Mouse (Mus musculus) neutrophil, adult 5-6 weeks (primary cell): Measurements from ENCODE around the gene Gm21698. TPM values are rescaled to one million over a fixed set of nuclear protein-coding genes. Genes with fewer than 3 reads are reported as not detected.
"Not testable (repeated sequence)": the region's sequence is repeated elsewhere in the genome, so short reads cannot be mapped to it uniquely, and the experiment has no call there.

ENCODE experiments used
- ATAC-seq: fragments of 151-379, 151-347 bp; 2 replicates; pipeline ENCODE4 v1.8.0; 2017; ENCODE audit warnings: mild to moderate bottlenecking, moderate TSS enrichment; ENCODE audit not compliant: insufficient number of reproducible peaks, poor library complexity, low FRiP score, severe bottlenecking; ENCODE audit errors: extremely low read depth
- total RNA-seq: library from RNA; stranded (forward); fragments of 200-1000 nt; gene quantifications from 2 replicates; pipeline ENCODE4 v1.2.3, GENCODE M21; 2017

Gm21698 gene
- not detected in 2 replicates for total RNA-seq

DNA sequence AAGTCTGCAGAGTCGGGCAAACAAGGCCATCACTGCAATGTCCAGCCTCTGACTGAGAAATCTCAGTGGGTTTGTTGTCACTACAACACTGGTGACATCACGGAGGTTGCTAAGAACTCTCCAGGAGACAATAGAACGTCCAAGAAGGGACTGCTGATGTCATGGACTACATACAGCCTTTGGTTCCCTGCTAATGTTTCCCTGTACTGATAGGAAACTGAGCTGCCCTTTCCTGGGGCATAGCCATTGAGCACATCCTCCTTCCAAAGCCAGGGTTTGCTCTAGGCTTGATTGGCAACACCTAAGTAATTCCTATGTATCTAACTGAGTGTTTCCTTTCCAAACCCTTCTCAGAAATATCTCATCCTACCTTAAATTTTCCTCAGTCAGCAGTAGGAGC is at the start of gene Gm21698:
TSS of gene Gm21698 (minus strand) at position 101 of the 400 bp plus-strand sequence.
- not testable (repeated sequence) for ATAC-seq

DNA sequence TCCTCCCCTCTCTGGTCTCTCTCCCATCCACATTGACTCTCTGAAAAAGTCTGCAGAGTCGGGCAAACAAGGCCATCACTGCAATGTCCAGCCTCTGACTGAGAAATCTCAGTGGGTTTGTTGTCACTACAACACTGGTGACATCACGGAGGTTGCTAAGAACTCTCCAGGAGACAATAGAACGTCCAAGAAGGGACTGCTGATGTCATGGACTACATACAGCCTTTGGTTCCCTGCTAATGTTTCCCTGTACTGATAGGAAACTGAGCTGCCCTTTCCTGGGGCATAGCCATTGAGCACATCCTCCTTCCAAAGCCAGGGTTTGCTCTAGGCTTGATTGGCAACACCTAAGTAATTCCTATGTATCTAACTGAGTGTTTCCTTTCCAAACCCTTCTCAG is 34.4 kb upstream of the Gm21698 start, which contains the start of gene Gm5862:
TSS of gene Gm5862 (minus strand) at position 101 of the 400 bp plus-strand sequence.
- ATAC-seq = not testable (repeated sequence)

DNA sequence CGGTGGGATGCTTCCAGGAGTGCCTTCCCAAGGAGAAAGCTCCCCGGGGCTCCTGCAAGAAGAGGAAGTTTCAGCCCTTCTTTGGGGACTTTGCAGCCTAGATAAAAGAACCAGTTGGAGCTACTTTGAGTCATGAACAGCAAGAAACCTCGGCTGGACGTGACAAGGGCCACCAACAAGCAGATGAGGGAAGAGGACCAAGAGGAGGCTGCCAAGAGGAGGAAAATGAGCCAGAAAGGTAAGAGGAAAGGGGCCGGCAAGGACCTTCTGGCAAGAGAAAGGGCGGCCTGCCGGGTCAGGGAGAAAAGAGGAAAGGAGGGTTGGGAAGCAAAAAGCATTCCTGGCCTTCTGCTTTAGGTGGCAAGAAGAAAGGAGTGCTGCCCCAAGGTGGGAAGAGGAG is 19.2 kb upstream of the Gm21698 start:
- peak; percentile 33; the same call in 1 of the 2 replicates for ATAC-seq

DNA sequence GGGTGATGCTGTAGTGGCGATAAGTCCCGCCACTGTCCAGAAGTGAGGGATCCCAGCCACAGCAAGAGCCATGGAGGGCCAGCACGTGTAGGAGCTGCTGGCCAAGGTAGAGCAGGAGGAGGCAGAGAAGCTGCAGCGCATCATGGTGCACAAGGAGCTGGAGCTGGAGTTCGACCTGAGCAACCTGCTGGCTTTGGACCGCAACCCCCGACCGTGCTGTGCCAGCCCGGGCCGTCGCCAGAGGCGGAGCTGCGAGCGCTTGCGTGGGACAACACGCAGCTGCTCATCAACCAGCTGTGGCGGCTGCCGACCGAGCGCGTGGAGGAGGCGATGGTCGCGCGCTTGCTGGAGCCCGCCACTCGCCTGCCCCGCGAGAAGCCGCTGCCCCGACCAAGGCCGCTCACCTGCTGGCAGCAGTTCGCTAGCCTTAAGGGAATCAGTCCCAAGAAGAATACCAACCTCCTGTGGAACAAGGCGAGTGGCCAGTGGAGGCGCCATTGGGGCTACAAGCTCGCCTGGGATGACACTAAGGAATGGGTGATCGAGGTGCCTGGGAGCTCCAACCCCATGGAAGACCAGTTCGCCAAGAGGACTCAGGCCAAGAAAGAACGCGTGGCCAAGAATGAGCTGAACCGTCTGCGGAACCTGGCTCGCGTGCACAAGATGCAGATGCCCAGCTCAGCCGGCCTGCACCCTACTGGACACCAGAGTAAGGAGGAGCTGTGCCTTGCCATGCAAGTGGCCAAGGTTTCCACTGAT is 18.7 kb upstream of the Gm21698 start:
- peak; percentile 53 for ATAC-seq

DNA sequence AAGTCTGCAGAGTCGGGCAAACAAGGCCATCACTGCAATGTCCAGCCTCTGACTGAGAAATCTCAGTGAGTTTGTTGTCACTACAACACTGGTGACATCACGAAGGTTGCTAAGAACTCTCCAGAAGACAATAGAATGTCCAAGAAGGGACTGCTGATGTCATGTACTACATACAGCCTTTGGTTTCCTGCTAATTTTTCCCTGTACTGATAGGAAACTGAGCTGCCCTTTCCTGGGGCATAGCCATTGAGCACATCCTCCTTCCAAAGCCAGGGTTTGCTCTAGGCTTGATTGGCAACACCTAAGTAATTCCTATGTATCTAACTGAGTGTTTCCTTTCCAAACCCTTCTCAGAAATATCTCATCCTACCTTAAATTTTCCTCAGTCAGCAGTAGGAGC is 16.2 kb upstream of the Gm21698 start, which contains the start of gene Gm1979:
TSS of gene Gm1979 (minus strand) at position 101 of the 400 bp plus-strand sequence.
- ATAC-seq = not testable (repeated sequence)

DNA sequence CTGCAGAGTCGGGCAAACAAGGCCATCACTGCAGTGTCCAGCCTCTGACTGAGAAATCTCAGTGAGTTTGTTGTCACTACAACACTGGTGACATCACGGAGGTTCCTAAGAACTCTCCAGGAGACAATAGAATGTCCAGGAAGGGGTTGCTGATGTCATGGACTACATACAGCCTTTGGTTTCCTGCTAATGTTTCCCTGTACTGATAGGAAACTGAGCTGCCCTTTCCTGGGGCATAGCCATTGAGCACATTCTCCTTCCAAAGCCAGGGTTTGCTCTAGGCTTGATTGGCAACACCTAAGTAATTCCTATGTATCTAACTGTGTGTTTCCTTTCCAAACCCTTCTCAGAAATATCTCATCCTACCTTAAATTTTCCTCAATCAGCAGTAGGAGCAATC is 15.9 kb downstream of the Gm21698 start, which contains the start of gene Gm21680:
TSS of gene Gm21680 (minus strand) at position 101 of the 400 bp plus-strand sequence.
- not testable (repeated sequence) for ATAC-seq

DNA sequence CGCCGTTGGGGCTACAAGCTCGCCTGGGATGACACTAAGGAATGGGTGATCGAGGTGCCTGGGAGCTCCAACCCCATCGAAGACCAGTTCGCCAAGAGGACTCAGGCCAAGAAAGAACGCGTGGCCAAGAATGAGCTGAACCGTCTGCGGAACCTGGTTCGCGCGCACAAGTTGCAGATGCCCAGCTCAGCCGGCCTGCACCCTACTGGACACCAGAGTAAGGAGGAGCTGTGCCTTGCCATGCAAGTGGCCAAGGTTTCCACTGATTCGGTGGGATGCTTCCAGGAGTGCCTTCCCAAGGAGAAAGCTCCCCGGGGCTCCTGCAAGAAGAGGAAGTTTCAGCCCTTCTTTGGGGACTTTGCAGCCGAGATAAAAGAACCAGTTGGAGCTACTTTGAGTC is 31.4 kb downstream of the Gm21698 start:
- peak; percentile 6; the same call in 1 of the 2 replicates for ATAC-seq

DNA sequence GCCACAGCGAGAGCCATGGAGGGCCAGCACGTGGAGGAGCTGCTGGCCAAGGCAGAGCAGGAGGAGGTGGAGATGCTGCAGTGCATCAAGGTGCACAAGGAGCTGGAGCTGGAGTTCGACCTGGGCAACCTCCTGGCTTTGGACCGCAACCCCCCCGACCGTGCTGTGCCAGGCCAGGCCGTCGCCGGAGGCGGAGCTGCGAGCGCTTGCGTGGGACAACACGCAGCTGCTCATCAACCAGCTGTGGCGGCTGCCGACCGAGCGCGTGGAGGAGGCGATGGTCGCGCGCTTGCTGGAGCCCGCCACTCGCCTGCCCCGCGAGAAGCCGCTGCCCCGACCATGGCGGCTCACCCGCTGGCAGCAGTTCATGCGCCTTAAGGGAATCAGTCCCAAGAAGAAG is 31.8 kb downstream of the Gm21698 start:
- 0 out of 2 replicates have a peak, but pooled peaks have one; percentile 16 for ATAC-seq

DNA sequence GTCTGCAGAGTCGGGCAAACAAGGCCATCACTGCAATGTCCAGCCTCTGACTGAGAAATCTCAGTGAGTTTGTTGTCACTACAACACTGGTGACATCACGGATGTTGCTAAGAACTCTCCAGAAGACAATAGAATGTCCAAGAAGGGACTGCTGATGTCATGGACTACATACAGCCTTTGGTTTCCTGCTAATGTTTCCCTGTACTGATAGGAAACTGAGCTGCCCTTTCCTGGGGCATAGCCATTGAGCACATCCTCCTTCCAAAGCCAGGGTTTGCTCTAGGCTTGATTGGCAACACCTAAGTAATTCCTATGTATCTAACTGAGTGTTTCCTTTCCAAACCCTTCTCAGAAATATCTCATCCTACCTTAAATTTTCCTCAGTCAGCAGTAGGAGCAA is 34.1 kb downstream of the Gm21698 start, which contains the start of gene Gm21671:
TSS of gene Gm21671 (minus strand) at position 101 of the 400 bp plus-strand sequence.
- not testable (repeated sequence) for ATAC-seq

DNA sequence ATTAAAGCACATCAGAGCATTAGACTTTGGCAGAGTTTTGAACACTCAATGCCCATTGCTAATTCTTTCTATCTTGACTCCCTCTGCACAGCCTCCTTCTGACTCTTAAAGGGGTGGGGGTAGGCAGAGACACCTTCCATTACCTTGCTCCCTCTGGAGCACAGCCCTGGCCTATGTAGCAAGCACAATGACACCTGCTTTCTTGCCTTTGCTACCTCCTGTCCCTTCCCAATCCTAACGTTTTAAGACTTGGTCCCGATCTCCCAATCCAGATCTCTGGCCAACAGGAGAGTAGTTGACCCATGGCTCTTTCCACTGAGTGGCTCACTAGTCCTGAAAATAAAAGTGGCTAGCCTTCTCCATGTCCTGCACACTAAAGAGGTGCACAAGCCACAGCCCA is 43.1 kb downstream of the Gm21698 start:
- not testable (repeated sequence) for ATAC-seq

DNA sequence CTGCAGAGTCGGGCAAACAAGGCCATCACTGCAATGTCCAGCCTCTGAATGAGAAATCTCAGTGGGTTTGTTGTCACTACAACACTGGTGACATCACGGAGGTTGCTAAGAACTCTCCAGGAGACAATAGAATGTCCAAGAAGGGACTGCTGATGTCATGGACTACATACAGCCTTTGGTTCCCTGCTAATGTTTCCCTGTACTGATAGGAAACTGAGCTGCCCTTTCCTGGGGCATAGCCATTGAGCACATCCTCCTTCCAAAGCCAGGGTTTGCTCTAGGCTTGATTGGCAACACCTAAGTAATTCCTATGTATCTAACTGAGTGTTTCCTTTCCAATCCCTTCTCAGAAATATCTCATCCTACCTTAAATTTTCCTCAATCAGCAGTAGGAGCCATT is 46.2 kb downstream of the Gm21698 start, which contains the start of gene Gm21663:
TSS of gene Gm21663 (minus strand) at position 101 of the 400 bp plus-strand sequence.
- not testable (repeated sequence) for ATAC-seq

Other genes with a start within 250 kb of the Gm21698 start
- gene Actr3b, start 228.7 kb downstream of the Gm21698 start, total RNA-seq = 1.7 and 2.4 TPM in 2 replicates
- gene Gm21663, start 46.3 kb downstream of the Gm21698 start, total RNA-seq = 0.23 TPM in 1 of 2 replicates, not detected in the other
- gene Gm21671, start 34.2 kb downstream of the Gm21698 start, total RNA-seq = 0.23 TPM in 1 of 2 replicates, not detected in the other
- gene Gm21680, start 16.0 kb downstream of the Gm21698 start, total RNA-seq = not detected in 2 replicates
- gene Gm1979, start 16.1 kb upstream of the Gm21698 start, total RNA-seq = not detected in 2 replicates
- gene Gm5862, start 34.3 kb upstream of the Gm21698 start, total RNA-seq = not detected in 2 replicates
- not detected in 2 replicates for gene Speer4a, start 50.9 kb upstream of the Gm21698 start, total RNA-seq
- not detected in 2 replicates for gene Gm7347, start 69.9 kb upstream of the Gm21698 start, total RNA-seq
- gene Gm10471, start 100.6 kb upstream of the Gm21698 start, total RNA-seq = not detected in 2 replicates
- not detected in 2 replicates for gene 5031410I06Rik, start 116.7 kb upstream of the Gm21698 start, total RNA-seq
- gene Gm10220, start 132.8 kb upstream of the Gm21698 start, total RNA-seq = not detected in 2 replicates